Comparison of ENCODE assay signal across 24 mouse cellular contexts in genomic region chr19:44498936-44499335, GRCm38 (mm10). TPM values are rescaled to one million over a fixed set of nuclear protein-coding genes. Genes with fewer than 3 reads are reported as not detected.
"Had no signal": no experiment of that assay in that cellular context is flagged by ENCODE, and none has a peak within 500 bp of the region (broad histone marks: within the 10 kb centered on the region; RNA-seq: fewer than 3 reads in every experiment).

No protein-coding gene starts in this region.

- H3K36me3 ChIP-seq: lung, embryonic 15.5 days; midbrain, embryonic 12.5 days; midbrain, embryonic 15.5 days; neural tube, embryonic 12.5 days; stomach, embryonic 15.5 days had no signal

- H3K4me3 ChIP-seq: lung, embryonic 15.5 days; megakaryocyte, embryonic 14.5 days; midbrain, embryonic 12.5 days; midbrain, embryonic 15.5 days; neural tube, embryonic 12.5 days; stomach, embryonic 15.5 days had no signal

- H3K9ac ChIP-seq: lung, embryonic 15.5 days; midbrain, embryonic 12.5 days; midbrain, embryonic 15.5 days; neural tube, embryonic 12.5 days; stomach, embryonic 15.5 days had no signal

- H3K27ac ChIP-seq: lung, embryonic 15.5 days; macrophage; midbrain, embryonic 12.5 days; midbrain, embryonic 15.5 days; neural tube, embryonic 12.5 days; stomach, embryonic 15.5 days; stomach, postnatal 0 days had no signal

- H3K4me2 ChIP-seq: lung, embryonic 15.5 days; midbrain, embryonic 12.5 days; midbrain, embryonic 15.5 days; neural tube, embryonic 12.5 days; stomach, embryonic 15.5 days had no signal

- ATAC-seq: lung, postnatal 0 days; midbrain, embryonic 15.5 days had no signal

- DNase-seq: lung, adult 2 months; lung, postnatal 14 days; lung, postnatal 36 days; right cerebral cortex, postnatal 14 days; thymus, adult 2 months; thymus, postnatal 25 days; thymus, postnatal 4 days had no signal

- H3K27me3 ChIP-seq: stomach, embryonic 15.5 days had no signal

- H3K9me3 ChIP-seq: lung, embryonic 15.5 days; megakaryocyte, embryonic 14.5 days; midbrain, embryonic 12.5 days; midbrain, embryonic 15.5 days; neural tube, embryonic 12.5 days; stomach, embryonic 15.5 days had no signal

- H3K4me1 ChIP-seq: midbrain, embryonic 12.5 days; midbrain, embryonic 15.5 days; neural tube, embryonic 12.5 days; stomach, embryonic 15.5 days had no signal

RNA-seq across cellular contexts. Expression of gene Wnt8b, which starts 5.7 kb away (rescaled TPM):
- total RNA-seq: megakaryocyte progenitor cell, adult 5-6 weeks; monocyte, adult 5-6 weeks; neutrophil, adult 5-6 weeks had no signal
- polyA plus RNA-seq: lung, adult 2 months; lung, embryonic 15.5 days; lung, postnatal 0 days; macrophage; spleen, adult 2 months; stomach, postnatal 0 days; urinary bladder, adult 2 months had no signal

RNA-seq across cellular contexts. Expression of gene Gm20538, which starts 53.7 kb away (rescaled TPM):
- total RNA-seq: megakaryocyte progenitor cell, adult 5-6 weeks; midbrain, postnatal 0 days; monocyte, adult 5-6 weeks had no signal
- polyA plus RNA-seq: lung, adult 2 months; lung, embryonic 15.5 days; macrophage; midbrain, embryonic 12.5 days; midbrain, embryonic 15.5 days; midbrain, postnatal 0 days; neural tube, embryonic 12.5 days; neural tube, embryonic 14.5 days; spleen, adult 2 months; stomach, embryonic 15.5 days; stomach, postnatal 0 days; testis, adult 2 months; urinary bladder, adult 2 months had no signal
